Mouse (Mus musculus) kidney, embryonic 15.5 days (tissue): ENCODE results near the gene Rps27l. TPM values are rescaled to one million over a fixed set of nuclear protein-coding genes. Genes with fewer than 3 reads are reported as not detected.
A peak's percentile ranks its signal among the peaks of the same experiment; 100 is the strongest.

Source experiments
- ATAC-seq: fragments of 200-750 bp; cut with Nextera tagmentation; replicated peaks from 2 replicates; pipeline ENCODE4 v1.8.0; 2017; ENCODE audit warnings: moderate TSS enrichment; ENCODE audit not compliant: low FRiP score
- H3K27ac ChIP-seq: fragments of 300-500 bp; sonication (generic); 2 replicates; pipeline ENCODE4 v1.5.1; 2015; ENCODE audit warnings: mild to moderate bottlenecking, inconsistent platforms
- H3K27me3 ChIP-seq: fragments of 300-500 bp; sonication (generic); 2 replicates; pipeline ENCODE4 v1.6.1; 2015; ENCODE audit warnings: inconsistent platforms
- H3K36me3 ChIP-seq: fragments of 300-500 bp; sonication (generic); 2 replicates; pipeline ENCODE4 v1.6.1; 2015; ENCODE audit warnings: inconsistent platforms
- H3K4me1 ChIP-seq: fragments of 300-500 bp; sonication (generic); 2 replicates; pipeline ENCODE4 v1.6.1; 2015; ENCODE audit warnings: inconsistent platforms
- H3K4me2 ChIP-seq: fragments of 300-500 bp; sonication (generic); 2 replicates; pipeline ENCODE4 v1.6.1; 2015; ENCODE audit warnings: moderate library complexity, mild to moderate bottlenecking, inconsistent platforms
- H3K4me3 ChIP-seq: fragments of 300-500 bp; sonication (generic); replicated peaks from 2 replicates; pipeline ENCODE4 v1.5.1; 2015; ENCODE audit warnings: mild to moderate bottlenecking, inconsistent platforms
- H3K9ac ChIP-seq: fragments of 300-500 bp; sonication (generic); 2 replicates; pipeline ENCODE4 v1.6.1; 2015; ENCODE audit warnings: mild to moderate bottlenecking, inconsistent platforms
- H3K9me3 ChIP-seq: fragments of 300-500 bp; sonication (generic); replicated peaks from 2 replicates; pipeline ENCODE4 v1.6.1; 2016; ENCODE audit warnings: inconsistent platforms
- WGBS: fragments of 180-500 bp; shearing (Covaris S2); methylation state at CpG from one replicate; pipeline ENCODE4 v1.1.7; 2015; ENCODE audit warnings: mixed read lengths; 5-methylcytosine and 5-hydroxymethylcytosine counted together
- polyA plus RNA-seq: library from polyadenylated mRNA; unstranded; fragments of >200 nt; fragmentation: Nextera tagmentation; extraction: Ambion mirVana; gene quantifications from 2 replicates; pipeline ENCODE4 v1.2.1, GENCODE M21; 2015

The Rps27l gene
- polyA plus RNA-seq, 1 experiment from 2014 or later, result 708 TPM

- Histone ChIP-seq H3K36me3 (no peaks in the 10 kb centered on the region), H3K27ac (peak overlapping the region; percentile 96)
- ATAC-seq, result peak; percentile 75
These were observed 43.1 kb downstream of the Rps27l start for GRCm38 (mm10) chr9:66988888-66989414.

GRCm38 (mm10) chr9:66989581-66989980 is 43.7 kb downstream of the Rps27l start:
- H3K27ac ChIP-seq, result peak overlapping the region; percentile 96
- H3K4me2 ChIP-seq, result no peak overlapping the region
- no peaks in the 10 kb centered on the region for H3K9me3 ChIP-seq
- 66% methylated on average over 6 of the region's 6 CpGs for WGBS
- H3K4me1 ChIP-seq, result peaks cover 45% of the 10 kb centered on the region
- H3K27me3 ChIP-seq, result no peaks in the 10 kb centered on the region
- H3K9ac ChIP-seq, result no peak overlapping the region
- ATAC-seq, result no peak
- H3K36me3 ChIP-seq, result no peaks in the 10 kb centered on the region
- H3K4me3 ChIP-seq, result no peak overlapping the region

More at GRCm38 (mm10) chr9:66988888-66989414, 43.1 kb downstream of the Rps27l start:
- Histone ChIP-seq H3K4me2 (no peak overlapping the region), H3K9ac (no peak overlapping the region), H3K9me3 (no peaks in the 10 kb centered on the region), H3K27me3 (no peaks in the 10 kb centered on the region), H3K4me3 (no peak overlapping the region), H3K4me1 (peaks cover 48% of the 10 kb centered on the region)
- 20% methylated on average over 6 of the region's 6 CpGs for WGBS

DNA sequence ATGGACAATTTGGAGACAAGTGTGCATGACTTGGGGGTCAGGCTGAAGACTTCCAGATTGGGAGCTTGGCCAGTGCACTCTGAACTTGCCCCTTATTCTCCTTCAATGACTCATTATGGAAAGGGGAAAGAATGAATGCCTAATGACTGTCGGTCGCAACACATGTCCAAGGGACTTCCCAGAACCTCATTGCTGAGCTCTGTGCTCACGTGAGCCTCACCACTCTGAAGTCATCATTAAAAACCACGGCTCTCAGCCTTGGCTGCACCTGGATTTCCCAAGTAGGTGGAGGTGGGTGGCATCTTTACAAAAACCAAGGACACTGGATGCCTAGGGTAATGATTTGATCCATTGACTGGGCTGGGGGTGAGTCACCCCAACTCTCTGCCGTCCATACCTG is 44.2 kb downstream of the Rps27l start:
- H3K9me3 ChIP-seq, result no peaks in the 10 kb centered on the region
- peak overlapping the region; percentile 96 for H3K27ac ChIP-seq
- no peak overlapping the region for H3K4me3 ChIP-seq
- no peak overlapping the region for H3K9ac ChIP-seq
- no peak for ATAC-seq
- whole genome bisulfite sequencing, result 79% methylated on average over 5 of the region's 5 CpGs
- no peaks in the 10 kb centered on the region for H3K36me3 ChIP-seq
- no peaks in the 10 kb centered on the region for H3K27me3 ChIP-seq
- peaks cover 45% of the 10 kb centered on the region for H3K4me1 ChIP-seq
- H3K4me2 ChIP-seq, result no peak overlapping the region

- H3K4me2 ChIP-seq, result no peak overlapping the region
- no peak overlapping the region for H3K9ac ChIP-seq
- WGBS, result 72% methylated on average over 9 of the region's 9 CpGs
- H3K36me3 ChIP-seq, result no peaks in the 10 kb centered on the region
- H3K4me3 ChIP-seq, result no peak overlapping the region
- H3K4me1 ChIP-seq, result peaks cover 45% of the 10 kb centered on the region
- no peak overlapping the region for H3K27ac ChIP-seq
- no peak for ATAC-seq
- no peaks in the 10 kb centered on the region for H3K27me3 ChIP-seq
- H3K9me3 ChIP-seq, result no peaks in the 10 kb centered on the region
These were observed 45.3 kb downstream of the Rps27l start for GRCm38 (mm10) chr9:66991021-66991749.

GRCm38 (mm10) chr9:66991750-66992410 is 46.0 kb downstream of the Rps27l start:
- 79% methylated on average over 8 of the region's 8 CpGs for WGBS
- Histone ChIP-seq H3K36me3 (no peaks in the 10 kb centered on the region), H3K27me3 (no peaks in the 10 kb centered on the region), H3K9me3 (no peaks in the 10 kb centered on the region), H3K4me3 (no peak overlapping the region), H3K4me2 (no peak overlapping the region), H3K9ac (no peak overlapping the region), H3K4me1 (peaks cover 45% of the 10 kb centered on the region), H3K27ac (no peak overlapping the region)
- no peak for ATAC-seq

Other genes starting within 250 kb of the Rps27l start
- 14.5 and 15.6 TPM in 2 replicates for gene Car12, start 232.4 kb upstream of the Rps27l start, polyA plus RNA-seq
- gene Aph1b, start 150.6 kb upstream of the Rps27l start, polyA plus RNA-seq, result 9.2 and 11.9 TPM in 2 replicates
- gene Gm10647, start 149.0 kb upstream of the Rps27l start, polyA plus RNA-seq, result 0.69 and 0.96 TPM in 2 replicates
- 5.4 and 7.2 TPM in 2 replicates for gene Aph1c, start 111.4 kb upstream of the Rps27l start, polyA plus RNA-seq
- 24.4 and 26.4 TPM in 2 replicates for gene Rab8b, start 26.4 kb upstream of the Rps27l start, polyA plus RNA-seq
- gene Lactb, start 29.4 kb downstream of the Rps27l start, polyA plus RNA-seq, result 14.4 and 17.4 TPM in 2 replicates
- gene Tpm1, start 103.3 kb downstream of the Rps27l start, polyA plus RNA-seq, result 533 and 589 TPM in 2 replicates